Mouse (Mus musculus): ENCODE results near the gene Eif5a. TPM values are rescaled to one million over a fixed set of nuclear protein-coding genes. Genes with fewer than 3 reads are reported as not detected.

The Eif5a gene
- polyA plus RNA-seq, 1 experiment from 2014 or later = 2,006 TPM

DNA sequence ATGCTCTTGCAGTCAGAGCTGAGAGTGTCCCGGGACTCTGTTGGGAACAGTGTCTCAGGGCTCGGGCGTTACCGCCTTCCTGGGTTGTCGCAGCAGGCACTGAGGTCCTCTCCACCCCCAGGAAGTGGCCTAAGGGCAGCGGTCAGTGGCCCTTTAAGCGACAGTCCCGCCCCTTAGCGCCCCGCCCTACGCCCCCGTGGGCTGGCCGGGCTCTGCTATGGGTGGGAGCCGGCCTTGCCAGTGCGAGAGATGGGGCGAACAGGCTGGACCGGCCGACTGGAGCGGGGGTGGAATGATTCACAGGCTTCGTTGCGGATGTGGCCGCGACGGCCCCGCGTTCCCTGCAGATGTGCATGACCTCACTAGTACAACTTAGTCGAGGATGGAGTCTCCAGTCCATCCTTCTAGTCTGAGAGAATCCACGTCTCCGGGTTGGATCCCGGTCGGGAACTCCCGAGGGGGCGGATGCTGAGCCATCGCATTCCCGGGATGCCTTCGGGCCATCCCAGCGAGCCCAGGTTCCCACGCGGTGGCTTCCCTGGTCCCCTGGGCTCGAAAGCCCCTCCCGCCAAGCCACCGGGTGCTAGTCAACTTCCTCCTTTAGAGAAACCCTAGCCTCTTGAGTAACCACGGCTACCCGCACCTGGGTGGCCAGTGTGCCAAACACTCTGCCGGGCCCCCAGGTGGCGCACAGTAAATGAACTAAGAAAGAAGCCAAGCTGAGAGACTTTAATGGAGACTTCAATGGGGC lies 40.7 kb downstream of the Eif5a start, which contains the start of gene Kctd11:
Kctd11 (minus strand) TSS at position 554 of the 751 bp plus-strand sequence.
- Histone ChIP-seq H3K4me2 (peak within 1 kb of the TSS; percentile 84), H3K9ac (peak within 1 kb of the TSS; percentile 41), H3K27ac (ENCODE audit: low read depth) (peak within 1 kb of the TSS; percentile 92), H3K4me3 (ENCODE audit: low read depth, low read length) (peak within 1 kb of the TSS; percentile 51), H3K36me3 (ENCODE audit: insufficient read depth) (no peaks in the 10 kb centered on the region), H3K4me1 (ENCODE audit: insufficient read depth) (peaks cover 25% of the 10 kb centered on the region), H3K9me3 (ENCODE audit: low read depth, low read length) (no peaks in the 10 kb centered on the region), H3K27me3 (ENCODE audit: insufficient read depth, low read length) (no peaks in the 10 kb centered on the region)
- DNase-seq (peak; percentile 93), ATAC-seq (ENCODE audit: insufficient read depth) (peak; percentile 90)
- under 1% methylated on average over 46 of the region's 46 CpGs for WGBS
- peak; percentile 37 for TF ChIP-seq CTCF (IDR thresholded peaks at IDR 0.05; ENCODE audit: low read depth)

DNA sequence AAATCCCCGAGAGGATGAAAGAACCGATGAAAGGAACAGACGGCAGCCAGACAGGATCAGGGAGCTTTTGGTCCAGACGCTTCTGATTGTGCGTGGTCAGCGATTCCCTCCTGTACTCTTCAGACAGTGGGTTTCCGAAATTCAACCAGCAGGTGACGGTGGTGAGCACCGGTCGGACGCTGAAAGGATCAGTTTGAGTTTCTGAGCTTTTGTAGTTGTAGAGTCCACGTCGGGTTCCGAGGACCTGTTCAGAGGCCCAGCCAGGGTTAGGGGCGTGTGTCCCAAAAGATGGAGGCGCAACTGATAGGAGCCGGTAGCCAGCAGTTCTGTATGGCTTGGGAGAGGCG lies 41.3 kb downstream of the Eif5a start:
- ATAC-seq (ENCODE audit: insufficient read depth) (peak; percentile 47), DNase-seq (peak; percentile 89)
- TF ChIP-seq CTCF (IDR thresholded peaks at IDR 0.05; ENCODE audit: low read depth) = peak; percentile 84
- Histone ChIP-seq H3K4me2 (peak overlapping the region; percentile 84), H3K9me3 (ENCODE audit: low read depth, low read length) (no peaks in the 10 kb centered on the region), H3K27ac (ENCODE audit: low read depth) (peak overlapping the region; percentile 92), H3K9ac (peak overlapping the region; percentile 41), H3K36me3 (ENCODE audit: insufficient read depth) (no peaks in the 10 kb centered on the region), H3K4me1 (ENCODE audit: insufficient read depth) (peaks cover 25% of the 10 kb centered on the region), H3K4me3 (ENCODE audit: low read depth, low read length) (peak overlapping the region; percentile 51), H3K27me3 (ENCODE audit: insufficient read depth, low read length) (no peaks in the 10 kb centered on the region)
- WGBS = under 1% methylated on average over 18 of the region's 18 CpGs

DNA sequence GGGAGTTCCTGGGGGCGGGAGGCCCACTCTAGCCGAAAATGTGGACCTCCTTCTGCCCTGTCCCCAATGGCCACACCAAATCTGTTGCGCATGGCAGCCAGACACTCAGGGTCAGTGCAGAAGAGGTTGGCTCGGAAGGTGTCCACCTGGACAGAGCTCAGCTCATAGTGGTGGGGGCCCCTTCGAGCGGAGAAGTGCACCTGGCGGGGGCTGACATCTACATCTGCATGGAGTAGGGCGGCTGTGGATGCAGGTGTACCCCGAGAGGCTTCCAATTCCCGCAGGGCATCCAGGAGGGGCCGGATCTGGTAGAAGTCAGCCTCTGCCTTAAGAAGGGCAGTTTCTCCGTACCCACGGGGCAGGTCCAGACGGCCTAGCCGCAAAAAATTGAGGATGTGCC lies 42.0 kb downstream of the Eif5a start:
- Histone ChIP-seq H3K27ac (ENCODE audit: low read depth) (no peak overlapping the region), H3K36me3 (ENCODE audit: insufficient read depth) (no peaks in the 10 kb centered on the region), H3K9me3 (ENCODE audit: low read depth, low read length) (no peaks in the 10 kb centered on the region), H3K4me1 (ENCODE audit: insufficient read depth) (peaks cover 25% of the 10 kb centered on the region), H3K4me2 (peak overlapping the region; percentile 84), H3K4me3 (ENCODE audit: low read depth, low read length) (peak overlapping the region; percentile 51), H3K27me3 (ENCODE audit: insufficient read depth, low read length) (no peaks in the 10 kb centered on the region), H3K9ac (peak overlapping the region; percentile 41)
- no peak for DNase-seq
- no peak for TF ChIP-seq CTCF (IDR thresholded peaks at IDR 0.05; ENCODE audit: low read depth)
- 47% methylated on average over 15 of the region's 15 CpGs for WGBS
- no peak for ATAC-seq (ENCODE audit: insufficient read depth)

DNA sequence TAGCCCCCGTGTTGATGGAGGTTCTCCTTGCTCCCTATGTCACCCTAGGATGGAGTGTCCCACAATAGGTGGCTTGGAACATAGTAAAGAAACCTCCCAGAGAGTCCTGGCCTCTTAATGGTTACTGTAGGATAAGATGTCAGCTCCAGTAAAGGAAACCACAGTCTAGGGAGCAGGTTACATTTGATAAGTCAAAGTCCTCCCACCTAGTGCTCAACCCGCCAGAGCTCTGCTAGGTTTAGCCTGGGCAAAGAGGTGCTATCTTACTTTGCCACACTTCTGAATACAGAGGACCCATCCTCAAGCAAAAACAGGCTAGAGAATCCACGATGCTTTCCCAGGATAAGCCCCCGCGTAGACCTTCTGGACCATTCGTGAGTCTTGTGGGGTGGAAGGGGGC lies 42.8 kb downstream of the Eif5a start:
- TF ChIP-seq CTCF (IDR thresholded peaks at IDR 0.05; ENCODE audit: low read depth) = no peak
- Histone ChIP-seq H3K9me3 (ENCODE audit: low read depth, low read length) (no peaks in the 10 kb centered on the region), H3K9ac (peak overlapping the region; percentile 38), H3K4me1 (ENCODE audit: insufficient read depth) (peaks cover 25% of the 10 kb centered on the region), H3K4me2 (peak overlapping the region; percentile 84), H3K4me3 (ENCODE audit: low read depth, low read length) (peak overlapping the region; percentile 51), H3K27ac (ENCODE audit: low read depth) (no peak overlapping the region), H3K27me3 (ENCODE audit: insufficient read depth, low read length) (no peaks in the 10 kb centered on the region), H3K36me3 (ENCODE audit: insufficient read depth) (no peaks in the 10 kb centered on the region)
- no peak for ATAC-seq (ENCODE audit: insufficient read depth)
- 80% methylated on average over 6 of the region's 6 CpGs for WGBS
- no peak for DNase-seq

DNA sequence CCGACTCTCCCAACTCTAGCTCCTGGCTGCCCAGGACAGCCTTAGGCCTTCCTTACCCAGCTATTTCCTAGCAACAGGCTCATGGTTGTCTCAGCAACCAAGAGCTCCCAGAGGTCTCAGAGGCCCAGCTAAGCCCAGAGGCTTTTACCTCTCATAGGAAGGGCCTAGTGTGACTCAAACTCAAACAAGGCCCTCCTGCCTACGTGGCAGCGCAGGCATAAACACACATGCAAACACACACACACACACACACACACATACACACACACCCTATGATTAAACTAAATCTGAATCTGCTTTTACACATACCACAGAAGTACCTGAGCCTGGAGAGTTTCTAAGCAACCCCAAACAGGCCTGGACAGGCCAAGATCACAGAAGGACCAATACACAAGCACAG lies 43.4 kb downstream of the Eif5a start:
- Histone ChIP-seq H3K9me3 (ENCODE audit: low read depth, low read length) (no peaks in the 10 kb centered on the region), H3K4me1 (ENCODE audit: insufficient read depth) (peaks cover 25% of the 10 kb centered on the region), H3K9ac (peak overlapping the region; percentile 38; the same call in 1 of the 2 replicates), H3K27me3 (ENCODE audit: insufficient read depth, low read length) (no peaks in the 10 kb centered on the region), H3K27ac (ENCODE audit: low read depth) (no peak overlapping the region), H3K36me3 (ENCODE audit: insufficient read depth) (no peaks in the 10 kb centered on the region), H3K4me2 (peak overlapping the region; percentile 84; the same call in 1 of the 2 replicates), H3K4me3 (ENCODE audit: low read depth, low read length) (no peak overlapping the region; the same call in 1 of the 2 replicates)
- 76% methylated on average over 3 of the region's 3 CpGs for WGBS
- no peak for ATAC-seq (ENCODE audit: insufficient read depth)
- no peak for TF ChIP-seq CTCF (IDR thresholded peaks at IDR 0.05; ENCODE audit: low read depth)
- no peak for DNase-seq

DNA sequence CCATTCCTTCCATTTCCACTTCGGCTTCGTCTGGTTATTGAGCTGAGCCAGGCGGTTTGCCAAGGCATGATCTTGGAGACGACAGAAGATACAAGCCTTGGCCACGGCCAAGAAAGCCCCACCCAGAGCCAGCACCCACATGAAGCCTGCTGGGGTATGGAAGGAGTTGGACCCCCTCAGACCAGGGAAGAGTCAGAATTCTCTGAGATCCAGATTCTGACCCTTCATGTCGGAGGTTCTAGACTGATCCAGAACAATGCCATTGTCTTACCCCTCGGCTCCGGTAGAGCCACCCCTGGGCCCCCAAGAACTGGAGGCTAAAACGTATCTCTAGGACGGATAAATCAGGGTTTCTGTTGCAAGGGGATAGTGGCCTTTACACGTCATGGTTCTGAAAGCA lies 43.9 kb downstream of the Eif5a start, which contains the start of gene Tmem95:
Tmem95 (minus strand) TSS at position 141 of the 400 bp plus-strand sequence.
- no peak for TF ChIP-seq CTCF (IDR thresholded peaks at IDR 0.05; ENCODE audit: low read depth)
- Histone ChIP-seq H3K4me1 (ENCODE audit: insufficient read depth) (peaks cover 25% of the 10 kb centered on the region), H3K4me2 (peak within 1 kb of the TSS; percentile 84), H3K27me3 (ENCODE audit: insufficient read depth, low read length) (no peaks in the 10 kb centered on the region), H3K36me3 (ENCODE audit: insufficient read depth) (no peaks in the 10 kb centered on the region), H3K9ac (peak within 1 kb of the TSS; percentile 38), H3K9me3 (ENCODE audit: low read depth, low read length) (no peaks in the 10 kb centered on the region), H3K27ac (ENCODE audit: low read depth) (peak within 1 kb of the TSS; percentile 70; the same call in 1 of the 2 replicates), H3K4me3 (ENCODE audit: low read depth, low read length) (peak within 1 kb of the TSS; percentile 51; the same call in 1 of the 2 replicates)
- DNase-seq = no peak
- ATAC-seq (ENCODE audit: insufficient read depth) = no peak
- 83% methylated on average over 11 of the region's 11 CpGs for WGBS

DNA sequence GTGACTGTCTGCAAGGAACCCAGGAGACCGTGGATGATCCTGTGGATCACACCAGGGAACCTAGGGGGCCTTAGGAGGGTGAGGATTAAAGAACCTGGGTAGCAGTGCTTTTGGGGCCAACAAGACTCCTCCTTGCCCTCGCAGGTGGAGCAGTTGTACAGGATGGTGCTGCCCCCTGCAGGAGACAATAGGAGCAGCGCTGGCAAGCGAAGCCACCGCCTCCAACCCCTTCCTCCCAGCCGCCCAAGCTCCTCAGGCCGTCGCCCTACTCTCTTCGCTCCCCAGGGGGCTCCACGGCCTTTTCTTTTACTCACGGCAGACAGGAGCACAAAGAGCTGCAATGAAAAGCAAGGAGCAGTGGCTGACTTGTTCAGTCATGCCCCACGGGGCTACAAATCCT lies 44.9 kb downstream of the Eif5a start:
- Histone ChIP-seq H3K27ac (ENCODE audit: low read depth) (peak overlapping the region; percentile 70; the same call in 1 of the 2 replicates), H3K4me3 (ENCODE audit: low read depth, low read length) (no peak overlapping the region), H3K9ac (peak overlapping the region; percentile 35), H3K9me3 (ENCODE audit: low read depth, low read length) (no peaks in the 10 kb centered on the region), H3K36me3 (ENCODE audit: insufficient read depth) (no peaks in the 10 kb centered on the region), H3K27me3 (ENCODE audit: insufficient read depth, low read length) (no peaks in the 10 kb centered on the region), H3K4me1 (ENCODE audit: insufficient read depth) (peaks cover 20% of the 10 kb centered on the region), H3K4me2 (peak overlapping the region; percentile 44)
- WGBS = 4% methylated on average over 12 of the region's 12 CpGs
- ATAC-seq (ENCODE audit: insufficient read depth) (peak; percentile 56), DNase-seq (peak; percentile 92)
- TF ChIP-seq CTCF (IDR thresholded peaks at IDR 0.05; ENCODE audit: low read depth) = peak; percentile 90
